Mouse (Mus musculus) E14TG2a.4 (cell line): Measurements from ENCODE around the gene Wipi2.

ENCODE experiments used
- CTCF ChIP-seq: conservative IDR thresholded peaks from 2 replicates; pipeline ENCODE4 v1.5.1; 2014; ENCODE audit warnings: low read length
- NANOG ChIP-seq: IDR thresholded peaks from 2 replicates; pipeline ENCODE4 v1.6.1; 2014; ENCODE audit warnings: borderline replicate concordance, low read length, mixed read lengths
- POU5F1 ChIP-seq: IDR thresholded peaks from 2 replicates; pipeline ENCODE4 v1.6.1; 2014; ENCODE audit warnings: low read length, borderline replicate concordance

DNA sequence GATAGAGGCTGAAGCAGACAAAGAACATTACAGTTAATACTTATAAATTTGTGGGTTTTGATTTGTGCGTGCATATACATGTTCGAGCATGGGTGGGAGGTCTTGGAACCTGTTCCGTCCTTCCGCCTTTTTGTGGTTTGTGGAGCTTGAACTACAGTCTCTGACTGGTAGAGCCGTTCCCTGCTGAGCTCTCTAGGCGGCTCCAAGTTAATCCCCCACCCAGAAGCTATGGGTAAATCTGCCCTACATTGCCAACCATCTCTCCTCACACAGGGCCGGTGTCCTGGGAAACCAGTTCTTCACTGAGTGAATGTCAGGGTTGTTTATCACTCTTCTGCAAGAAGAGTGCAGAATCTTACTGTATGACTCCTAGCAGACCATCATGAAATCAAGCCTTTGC lies 20.7 kb downstream of the Wipi2 start:
- TF ChIP-seq CTCF (no peak), POU5F1 (no peak), NANOG (no peak)
